8 mouse cellular contexts compared by ENCODE assay signal in the genomic region with DNA sequence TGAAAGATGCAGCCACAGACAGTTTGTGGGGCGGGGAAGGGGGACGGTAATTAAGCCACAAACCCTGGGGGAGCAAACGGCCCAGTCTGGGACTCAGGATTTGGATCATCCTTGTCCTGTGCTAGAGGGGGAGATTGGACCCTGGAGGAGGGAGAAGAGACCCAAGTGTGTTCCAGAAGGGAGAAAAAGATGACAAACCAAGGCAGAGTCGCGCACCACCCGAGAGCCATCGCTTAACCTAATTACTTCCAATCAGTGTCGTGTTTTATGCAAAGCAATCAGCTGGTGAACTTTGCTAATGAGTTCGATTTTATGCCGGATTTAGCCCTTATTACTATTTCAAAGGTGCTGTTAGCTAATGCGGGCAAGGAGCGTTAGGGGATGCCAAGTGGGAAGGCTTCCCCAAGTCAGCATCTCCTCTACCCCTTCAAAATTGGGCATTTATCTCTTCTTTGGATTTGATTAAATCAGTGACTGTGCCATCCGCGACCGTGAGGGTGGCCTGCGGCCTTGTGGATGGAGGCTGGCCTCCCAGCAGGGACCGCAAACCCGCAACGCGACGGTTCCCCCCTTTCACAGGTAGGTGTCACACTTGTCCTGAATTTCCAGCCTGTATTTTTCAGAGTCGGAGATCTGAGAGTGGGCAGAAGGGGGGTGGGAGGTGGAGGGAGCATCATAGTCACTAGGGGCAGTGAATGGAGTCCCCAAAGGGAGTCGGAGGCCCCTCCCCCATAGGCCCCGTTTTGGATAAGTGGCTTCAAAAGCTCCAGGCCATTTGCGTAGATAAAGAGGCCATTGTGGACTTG. TPM values are rescaled to one million over a fixed set of nuclear protein-coding genes. Genes with fewer than 3 reads are reported as not detected.
DNase-seq lines count a peak whose midpoint lies in the region; ATAC-seq lines count a peak whose summit lies in the region.

No protein-coding gene starts in this region.

- H3K9ac ChIP-seq in limb, embryonic 13.5 days = peak overlapping the region; percentile 54

- H3K9me3 ChIP-seq in limb, embryonic 13.5 days = no peaks in the 10 kb centered on the region

- DNase-seq in adrenal gland, postnatal 10 days = peak; percentile 22
- no peak for DNase-seq in adrenal gland, postnatal 4 days (ENCODE audit: low spot score in 2 of 2)
- DNase-seq in testis, postnatal 10 days (ENCODE audit: low spot score) = peak; percentile 49
- no peak for DNase-seq in testis, postnatal 14 days (ENCODE audit: low spot score)
- peak; percentile 31 to 55 for DNase-seq in heart, postnatal 36 days
- DNase-seq in neural tube, embryonic 10.5 days (ENCODE audit: extremely low spot score, low spot score) = peak; percentile 81

- peak overlapping the region; percentile 51 for H3K4me2 ChIP-seq in limb, embryonic 13.5 days (replicated peaks)

- 6% methylated on average over 25 of the region's 25 CpGs for WGBS in limb, embryonic 13.5 days

- 0 out of 2 replicates have a peak, but pooled peaks have one; percentile 22 for ATAC-seq in limb, embryonic 13.5 days (ENCODE audit: low FRiP score, low read depth)
- ATAC-seq in megakaryocyte, adult 5-6 weeks (ENCODE audit: poor library complexity, severe bottlenecking) = no peak

- H3K36me3 ChIP-seq in limb, embryonic 13.5 days = no peaks in the 10 kb centered on the region

- peak overlapping the region; percentile 48; the same call in 1 of the 2 replicates for H3K27ac ChIP-seq in limb, embryonic 13.5 days

- peaks cover 86% of the 10 kb centered on the region for H3K27me3 ChIP-seq in limb, embryonic 13.5 days

- intact Hi-C loops in heart, postnatal 36 days (cut with DNase I) = no loop called here

- H3K4me3 ChIP-seq in limb, embryonic 13.5 days = peak overlapping the region; percentile 37

- peaks cover 55% of the 10 kb centered on the region for H3K4me1 ChIP-seq in limb, embryonic 13.5 days

RNA-seq across cellular contexts. Expression of gene Irx5, which starts 4.3 kb away (rescaled TPM):
- 1 to 10 TPM; 1.7 to 1.9 TPM for total RNA-seq in adrenal gland, postnatal 10 days (2021)
- 1 to 10 TPM; 4.6 to 4.9 TPM for total RNA-seq in adrenal gland, postnatal 4 days (2021)
- 10 to 100 TPM; 10.2 to 12.9 TPM for total RNA-seq in heart, postnatal 36 days (2021)
- polyA plus RNA-seq in limb, embryonic 13.5 days (2015; fragmentation: Nextera tagmentation; extraction: Ambion mirVana) = 19.7 and 20.2 TPM in 2 replicates
- total RNA-seq in megakaryocyte, adult 5-6 weeks (2015) = 0.07 and 0.09 TPM in 2 replicates
- total RNA-seq in megakaryocyte, adult 5-6 weeks (2017) = not detected in 2 replicates

Comparison
In these comparisons a context has a peak if more than half of its experiments do, and no peak if none do; other contexts are left out.
1. DNase-seq: peak in adrenal gland, postnatal 10 days (single experiment), testis, postnatal 10 days (single experiment), heart, postnatal 36 days (2 of 2) and neural tube, embryonic 10.5 days (single experiment); none in adrenal gland, postnatal 4 days (0 of 2) and testis, postnatal 14 days (single experiment).